ENCODE assay signal across 16 mouse cellular contexts in the genomic region with DNA sequence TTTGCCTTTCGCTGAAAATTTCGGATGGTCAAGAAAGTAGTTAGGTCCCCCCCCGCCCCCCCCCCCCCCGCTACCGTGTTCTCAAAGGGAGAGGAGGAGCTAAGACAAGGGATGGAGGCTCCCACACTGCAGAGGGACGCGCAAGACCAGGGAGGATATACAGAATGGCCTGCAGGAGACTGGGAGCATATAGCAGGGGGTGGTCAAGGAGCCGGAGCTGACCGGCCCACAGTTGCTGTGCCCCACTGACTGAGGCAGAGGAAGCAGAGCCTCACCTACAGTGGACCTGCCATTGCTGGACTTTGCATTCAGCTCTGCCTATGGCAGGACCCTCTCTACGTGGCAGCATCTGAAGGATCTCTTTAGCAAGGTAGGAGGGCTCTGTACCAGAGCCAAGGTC. TPM values are rescaled to one million over a fixed set of nuclear protein-coding genes. Genes with fewer than 3 reads are reported as not detected.
DNase-seq lines count a peak whose midpoint lies in the region; ATAC-seq and TF ChIP-seq lines count a peak whose summit lies in the region.
"Had no signal": no experiment of that assay in that cellular context is flagged by ENCODE, and none has a peak within 500 bp of the region (broad histone marks: within the 10 kb centered on the region; RNA-seq: fewer than 3 reads in every experiment).

No protein-coding gene starts in this region.

- H3K27me3 ChIP-seq in liver, embryonic 14.5 days (ENCODE audit: control insufficient read depth, insufficient read depth, low read length): no peaks in the 10 kb centered on the region
- no peaks in the 10 kb centered on the region for H3K27me3 ChIP-seq in liver, embryonic 12.5 days (replicated peaks)
- no peaks in the 10 kb centered on the region for H3K27me3 ChIP-seq in hindbrain, embryonic 13.5 days
- H3K27me3 ChIP-seq in neural tube, embryonic 14.5 days (ENCODE audit: control insufficient read depth, insufficient read depth, low read length): no peaks in the 10 kb centered on the region
- H3K27me3 ChIP-seq: CH12.LX; limb, embryonic 15.5 days had no signal

- no peaks in the 10 kb centered on the region for H3K36me3 ChIP-seq in liver, embryonic 14.5 days (replicated peaks; ENCODE audit: control insufficient read depth, insufficient read depth, low read depth)
- no peaks in the 10 kb centered on the region for H3K36me3 ChIP-seq in liver, embryonic 12.5 days
- 0 out of 2 replicates have a peak, but pooled peaks cover 4% of the 10 kb centered on the region for H3K36me3 ChIP-seq in hindbrain, embryonic 13.5 days
- H3K36me3 ChIP-seq in neural tube, embryonic 14.5 days (ENCODE audit: control insufficient read depth, insufficient read depth, low read length): no peaks in the 10 kb centered on the region
- H3K36me3 ChIP-seq: limb, embryonic 15.5 days had no signal

- H3K9me3 ChIP-seq in liver, embryonic 14.5 days (ENCODE audit: control insufficient read depth, low read length): no peaks in the 10 kb centered on the region
- H3K9me3 ChIP-seq in liver, embryonic 12.5 days (replicated peaks): no peaks in the 10 kb centered on the region
- no peaks in the 10 kb centered on the region for H3K9me3 ChIP-seq in hindbrain, embryonic 13.5 days
- no peaks in the 10 kb centered on the region for H3K9me3 ChIP-seq in neural tube, embryonic 14.5 days (ENCODE audit: control insufficient read depth, low read length)
- H3K9me3 ChIP-seq: limb, embryonic 15.5 days had no signal

- DNase-seq in cerebellum, adult 9-11 months: peak; percentile 8
- DNase-seq in cerebellum, postnatal 36 days: no peak
- DNase-seq in liver, embryonic 14.5 days (ENCODE audit: low read depth in 3 of 3, low spot score in 3 of 3): no peak
- no peak for DNase-seq in right cerebral cortex, adult 18-20 months
- DNase-seq: cerebellum, adult 11-12 months; heart, adult 2 months; heart, postnatal 14 days; thymus, adult 2 months had no signal

- 73% methylated on average over 10 of the region's 10 CpGs for WGBS in liver, embryonic 14.5 days (ENCODE audit: insufficient replicate concordance)
- 74% methylated on average over 10 of the region's 10 CpGs for WGBS in liver, embryonic 12.5 days (ENCODE audit: insufficient replicate concordance)
- 58% methylated on average over 10 of the region's 10 CpGs for WGBS in hindbrain, embryonic 13.5 days
- WGBS in neural tube, embryonic 14.5 days: 70% methylated on average over 8 of the region's 10 CpGs

- peak; percentile 22; the same call in 1 of the 2 replicates for ATAC-seq in liver, embryonic 14.5 days (ENCODE audit: insufficient read depth)
- ATAC-seq in liver, embryonic 12.5 days: no peak; the same call in 1 of the 2 replicates
- ATAC-seq in hindbrain, embryonic 13.5 days (ENCODE audit: low FRiP score): 0 out of 2 replicates have a peak, but pooled peaks have one; percentile 26
- ATAC-seq in neural tube, embryonic 14.5 days (ENCODE audit: low read depth): peak; percentile 41; the same call in 1 of the 2 replicates
- ATAC-seq in granulocyte monocyte progenitor cell, adult 5-6 weeks (replicated peaks; ENCODE audit: poor library complexity, severe bottlenecking): no peak
- ATAC-seq: intestine, postnatal 0 days had no signal

- H3K4me2 ChIP-seq in liver, embryonic 14.5 days (ENCODE audit: low read depth): no peak overlapping the region
- H3K4me2 ChIP-seq in liver, embryonic 12.5 days: no peak overlapping the region
- 0 out of 2 replicates have a peak overlapping the region, but pooled peaks have one; percentile 4 for H3K4me2 ChIP-seq in hindbrain, embryonic 13.5 days
- H3K4me2 ChIP-seq in neural tube, embryonic 14.5 days (ENCODE audit: low read depth, low read length): no peak overlapping the region
- H3K4me2 ChIP-seq: limb, embryonic 15.5 days had no signal

- TF ChIP-seq CTCF in liver, embryonic 14.5 days (IDR thresholded peaks at IDR 0.05; ENCODE audit: low read depth): no peak

- H3K4me1 ChIP-seq in liver, embryonic 14.5 days (replicated peaks; ENCODE audit: control insufficient read depth in 2 of 2, insufficient read depth in 2 of 2, low read length in 1 of 2): peaks cover 0 to 18% of the 10 kb centered on the region in 2 experiments; a peak in 3 of 4 replicates
- peaks cover 75% of the 10 kb centered on the region for H3K4me1 ChIP-seq in liver, embryonic 12.5 days
- peaks cover 85% of the 10 kb centered on the region for H3K4me1 ChIP-seq in hindbrain, embryonic 13.5 days (replicated peaks)
- peaks cover 48% of the 10 kb centered on the region for H3K4me1 ChIP-seq in neural tube, embryonic 14.5 days (ENCODE audit: control insufficient read depth, insufficient read depth, low read length)

- TF ChIP-seq EP300 in liver, embryonic 14.5 days (IDR thresholded peaks at IDR 0.05; ENCODE audit: low read depth): no peak

- H3K27ac ChIP-seq in liver, embryonic 14.5 days: no peak overlapping the region
- no peak overlapping the region for H3K27ac ChIP-seq in liver, embryonic 12.5 days
- H3K27ac ChIP-seq in hindbrain, embryonic 13.5 days: no peak overlapping the region
- H3K27ac ChIP-seq in neural tube, embryonic 14.5 days (ENCODE audit: low read depth, low read length): no peak overlapping the region
- H3K27ac ChIP-seq: heart, adult 2 months; left cerebral cortex, adult 2 months; limb, embryonic 15.5 days had no signal

- no peak overlapping the region for H3K9ac ChIP-seq in liver, embryonic 14.5 days (replicated peaks)
- H3K9ac ChIP-seq in liver, embryonic 12.5 days: no peak overlapping the region
- H3K9ac ChIP-seq in hindbrain, embryonic 13.5 days: no peak overlapping the region
- no peak overlapping the region for H3K9ac ChIP-seq in neural tube, embryonic 14.5 days (replicated peaks; ENCODE audit: low read depth, low read length)
- H3K9ac ChIP-seq: limb, embryonic 15.5 days had no signal

- no peak overlapping the region for H3K4me3 ChIP-seq in liver, embryonic 14.5 days (ENCODE audit: insufficient read depth in 1 of 2, low read depth in 2 of 2, low read length in 2 of 2)
- no peak overlapping the region for H3K4me3 ChIP-seq in liver, embryonic 12.5 days
- no peak overlapping the region for H3K4me3 ChIP-seq in hindbrain, embryonic 13.5 days
- H3K4me3 ChIP-seq in neural tube, embryonic 14.5 days (ENCODE audit: low read depth, low read length): no peak overlapping the region
- H3K4me3 ChIP-seq: heart, adult 2 months; left cerebral cortex, adult 2 months; limb, embryonic 15.5 days had no signal

RNA-seq across cellular contexts. Expression of a gene that starts 10.6 kb away (rescaled TPM):
- polyA plus RNA-seq in liver, embryonic 14.5 days (2012; rRNA removed): 8.4 and 9.8 TPM in 2 replicates
- 8.2 and 9.1 TPM in 2 replicates for polyA plus RNA-seq in liver, embryonic 14.5 days (2014; fragmentation: Nextera tagmentation; extraction: Ambion mirVana)
- polyA plus RNA-seq in liver, embryonic 12.5 days (2016; fragmentation: Nextera tagmentation; extraction: Ambion mirVana): 15.1 and 15.7 TPM in 2 replicates
- 68.3 and 71.0 TPM in 2 replicates for polyA plus RNA-seq in hindbrain, embryonic 13.5 days (2015; fragmentation: Nextera tagmentation; extraction: Ambion mirVana)
- 106 and 113 TPM in 2 replicates for polyA plus RNA-seq in neural tube, embryonic 14.5 days (2014; fragmentation: Nextera tagmentation; extraction: Ambion mirVana)
- total RNA-seq in granulocyte monocyte progenitor cell, adult 5-6 weeks (2014; fragmentation: Nextera tagmentation): 5.3 and 8.8 TPM in 2 replicates
- 5.6 and 6.6 TPM in 2 replicates for total RNA-seq in granulocyte monocyte progenitor cell, adult 5-6 weeks (2017)

Comparison
In these comparisons a context has a peak if more than half of its experiments do, and no peak if none do; other contexts are left out.
1. ATAC-seq: peak in liver, embryonic 14.5 days (single experiment), hindbrain, embryonic 13.5 days (single experiment) and neural tube, embryonic 14.5 days (single experiment); none in liver, embryonic 12.5 days (single experiment) and granulocyte monocyte progenitor cell, adult 5-6 weeks (single experiment).